Mouse (Mus musculus): ENCODE data around the gene Spata17.

DNA sequence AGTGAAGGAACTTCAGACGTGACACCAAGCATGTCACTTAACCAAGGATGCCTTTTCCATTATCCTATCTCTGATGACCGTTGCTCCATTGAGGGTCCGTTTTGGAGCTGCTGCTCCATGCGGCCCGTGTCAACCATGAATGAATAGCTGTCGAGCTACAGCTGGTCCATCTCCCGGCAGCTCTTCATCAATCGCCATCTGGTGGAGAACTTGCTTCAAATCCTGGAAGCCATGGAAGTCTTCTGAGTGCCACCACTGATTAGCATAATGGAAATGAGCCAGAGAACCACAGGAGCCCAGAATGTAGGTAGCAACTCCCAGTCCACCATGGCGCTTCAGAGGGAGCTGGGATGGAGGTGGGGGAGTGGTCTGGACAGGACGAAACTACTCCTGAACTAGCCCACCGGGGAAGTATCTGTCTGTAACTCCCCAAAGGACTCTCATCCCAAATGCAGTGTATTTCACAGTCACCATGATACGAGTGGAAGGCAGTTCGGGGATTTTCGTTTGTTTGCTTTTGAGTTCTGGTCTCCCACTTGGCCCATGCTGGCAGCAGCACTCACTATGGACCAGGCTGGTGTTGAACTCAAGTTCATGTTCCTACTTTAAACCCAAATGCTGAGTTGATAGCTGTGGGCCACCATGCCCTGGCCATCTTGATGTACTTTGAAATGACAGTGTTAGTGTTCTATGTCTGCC, 208.9 kb downstream of the Spata17 start:
- no peak for TF ChIP-seq CTCF (IDR thresholded peaks at IDR 0.05; ENCODE audit: control insufficient read depth, insufficient read depth, insufficient replicate concordance, low read depth, low read length)
- TF ChIP-seq POLR2A (IDR thresholded peaks at IDR 0.05; ENCODE audit: control insufficient read depth, low read depth, low read length) = no peak

All from testis, adult 2 months (tissue).